Mouse (Mus musculus) forebrain, embryonic 15.5 days (tissue): Measurements from ENCODE around the gene Rgs7. TPM values are rescaled to one million over a fixed set of nuclear protein-coding genes. Genes with fewer than 3 reads are reported as not detected.

Experiments
- ATAC-seq: fragments of 200-750 bp; cut with Nextera tagmentation; replicated peaks from 2 replicates; pipeline ENCODE4 v1.8.0; 2017; ENCODE audit warnings: mild to moderate bottlenecking, moderate TSS enrichment, moderate library complexity
- H3K27ac ChIP-seq: fragments of 300-500 bp; sonication (generic); replicated peaks from 2 replicates; pipeline ENCODE4 v1.5.1; 2015; ENCODE audit warnings: mild to moderate bottlenecking, inconsistent platforms
- H3K27me3 ChIP-seq: fragments of 300-500 bp; sonication (generic); 2 replicates; pipeline ENCODE4 v1.6.1; 2015; ENCODE audit warnings: inconsistent platforms
- H3K36me3 ChIP-seq: fragments of 300-500 bp; sonication (generic); 2 replicates; pipeline ENCODE4 v1.6.1; 2015; ENCODE audit warnings: mild to moderate bottlenecking, inconsistent platforms
- H3K4me1 ChIP-seq: fragments of 300-500 bp; sonication (generic); 2 replicates; pipeline ENCODE4 v1.6.1; 2015; ENCODE audit warnings: inconsistent platforms
- H3K4me2 ChIP-seq: fragments of 300-500 bp; sonication (generic); replicated peaks from 2 replicates; pipeline ENCODE4 v1.6.1; 2015; ENCODE audit warnings: mild to moderate bottlenecking, inconsistent platforms
- H3K4me3 ChIP-seq: fragments of 300-500 bp; sonication (generic); 2 replicates; pipeline ENCODE4 v1.5.1; 2015; ENCODE audit warnings: mild to moderate bottlenecking, inconsistent platforms
- H3K9ac ChIP-seq: fragments of 300-500 bp; sonication (generic); replicated peaks from 2 replicates; pipeline ENCODE4 v1.6.1; 2015; ENCODE audit warnings: mild to moderate bottlenecking, inconsistent platforms
- H3K9me3 ChIP-seq: fragments of 300-500 bp; sonication (generic); 2 replicates; pipeline ENCODE4 v1.6.1; 2016; ENCODE audit warnings: inconsistent platforms
- WGBS: fragments of 180-500 bp; shearing (Covaris S2); methylation state at CpG from one replicate; pipeline ENCODE4 v1.1.7; 2015; ENCODE audit warnings: mixed read lengths; 5-methylcytosine and 5-hydroxymethylcytosine counted together
- polyA plus RNA-seq: library from polyadenylated mRNA; unstranded; fragments of >200 nt; fragmentation: Nextera tagmentation; extraction: Ambion mirVana; gene quantifications from 2 replicates; pipeline ENCODE4 v1.2.1, GENCODE M21; 2015

The Rgs7 gene
- polyA plus RNA-seq, 1 experiment from 2014 or later: 18.9 TPM

- no peaks in the 10 kb centered on the region for H3K9me3 ChIP-seq
- no peaks in the 10 kb centered on the region for H3K27me3 ChIP-seq
- no peak overlapping the region for H3K9ac ChIP-seq
- no peak overlapping the region for H3K27ac ChIP-seq
- H3K4me3 ChIP-seq: no peak overlapping the region
- no peak for ATAC-seq
- 93% methylated on average over 4 of the region's 4 CpGs for WGBS
- H3K36me3 ChIP-seq: no peaks in the 10 kb centered on the region
- H3K4me2 ChIP-seq: no peak overlapping the region
- no peaks in the 10 kb centered on the region for H3K4me1 ChIP-seq
These were observed 293.4 kb downstream of the Rgs7 start for GRCm38 (mm10) chr1:175198881-175199280.

DNA sequence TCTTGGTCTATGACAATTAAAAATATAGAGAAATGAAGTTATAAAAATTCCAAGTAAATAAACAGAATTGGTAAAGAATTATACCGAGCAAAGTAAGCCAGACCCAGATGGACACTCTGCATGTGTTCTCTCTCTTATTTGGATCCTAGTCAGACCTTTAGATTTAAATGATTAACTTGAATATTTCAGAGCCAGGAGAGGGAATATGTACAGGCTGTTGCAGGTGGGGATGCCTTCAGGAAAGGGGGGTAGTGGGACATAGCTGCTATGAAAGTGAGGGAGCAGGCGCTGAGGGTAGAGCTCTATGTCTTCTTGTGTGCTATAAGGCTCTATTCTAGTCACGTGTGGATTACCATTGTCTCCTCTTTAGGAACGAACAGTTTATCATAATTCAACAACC lies 296.5 kb downstream of the Rgs7 start:
- ATAC-seq: no peak
- Histone ChIP-seq H3K27me3 (no peaks in the 10 kb centered on the region), H3K9ac (no peak overlapping the region), H3K9me3 (no peaks in the 10 kb centered on the region), H3K36me3 (no peaks in the 10 kb centered on the region), H3K4me2 (no peak overlapping the region), H3K27ac (no peak overlapping the region), H3K4me1 (no peaks in the 10 kb centered on the region), H3K4me3 (no peak overlapping the region)
- 86% methylated on average over 4 of the region's 4 CpGs for WGBS

DNA sequence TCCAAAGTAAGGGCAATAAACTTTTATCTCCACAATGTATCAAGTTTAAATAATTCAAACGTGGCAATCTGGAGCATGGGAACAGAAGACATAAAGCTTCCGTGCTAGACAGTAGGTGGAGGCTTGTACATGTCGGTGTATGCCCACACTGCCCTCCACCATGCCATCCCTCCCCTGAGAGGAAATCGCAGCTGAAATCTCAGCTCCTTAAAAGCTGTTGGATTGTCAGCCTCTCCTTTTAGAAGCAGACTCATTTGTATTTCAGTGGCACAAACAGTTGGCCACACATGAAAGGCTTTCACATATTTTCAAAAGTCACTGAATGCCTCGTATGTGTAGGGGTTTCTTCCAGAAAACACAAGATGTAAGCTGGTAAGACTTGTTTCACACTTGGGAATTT lies 304.1 kb downstream of the Rgs7 start:
- Histone ChIP-seq H3K4me2 (no peak overlapping the region), H3K27ac (no peak overlapping the region)
- 51% methylated on average over 5 of the region's 5 CpGs for WGBS

GRCm38 (mm10) chr1:175185211-175185610 lies 307.1 kb downstream of the Rgs7 start:
- Histone ChIP-seq H3K27ac (no peak overlapping the region), H3K4me3 (no peak overlapping the region)
- WGBS: 90% methylated on average over 2 of the region's 2 CpGs

More for the DNA sequence above, 304.1 kb downstream of the Rgs7 start:
- Histone ChIP-seq H3K27me3 (no peaks in the 10 kb centered on the region), H3K4me1 (no peaks in the 10 kb centered on the region), H3K36me3 (no peaks in the 10 kb centered on the region), H3K9ac (no peak overlapping the region), H3K4me3 (no peak overlapping the region), H3K9me3 (no peaks in the 10 kb centered on the region)
- no peak for ATAC-seq

DNA sequence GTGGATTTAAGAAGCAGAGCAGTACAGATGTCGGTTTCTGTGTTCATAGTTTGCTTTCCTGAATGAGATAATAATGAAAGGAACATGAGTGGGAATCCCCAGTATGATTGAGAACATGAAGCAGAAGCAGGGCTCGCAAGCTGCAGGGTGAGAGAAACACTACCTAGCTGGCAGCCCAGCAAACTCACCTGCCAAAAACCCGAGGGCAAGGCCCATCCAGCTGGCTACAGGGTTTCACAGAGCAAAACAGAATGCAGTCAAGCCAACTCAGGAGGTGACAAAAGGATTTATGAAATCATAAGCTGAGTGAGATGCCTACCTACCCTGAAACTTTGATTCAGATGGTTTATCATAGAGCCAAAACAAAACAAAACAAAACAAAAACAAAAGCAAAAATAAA lies 307.6 kb downstream of the Rgs7 start:
- no peak overlapping the region for H3K27ac ChIP-seq
- no peaks in the 10 kb centered on the region for H3K4me1 ChIP-seq
- H3K9me3 ChIP-seq: no peaks in the 10 kb centered on the region
- no peaks in the 10 kb centered on the region for H3K27me3 ChIP-seq
- no peak overlapping the region for H3K9ac ChIP-seq
- ATAC-seq: no peak
- 77% methylated on average over 3 of the region's 3 CpGs for WGBS
- no peaks in the 10 kb centered on the region for H3K36me3 ChIP-seq
- no peak overlapping the region for H3K4me3 ChIP-seq
- no peak overlapping the region for H3K4me2 ChIP-seq

More at GRCm38 (mm10) chr1:175185211-175185610, 307.1 kb downstream of the Rgs7 start:
- Histone ChIP-seq H3K9me3 (no peaks in the 10 kb centered on the region), H3K36me3 (no peaks in the 10 kb centered on the region), H3K4me2 (no peak overlapping the region), H3K27me3 (no peaks in the 10 kb centered on the region), H3K4me1 (no peaks in the 10 kb centered on the region), H3K9ac (no peak overlapping the region)
- ATAC-seq: no peak

GRCm38 (mm10) chr1:175178733-175179132 lies 313.6 kb downstream of the Rgs7 start:
- H3K4me1 ChIP-seq: no peaks in the 10 kb centered on the region
- WGBS: 94% methylated on average over 1 of the region's 1 CpGs
- no peak overlapping the region for H3K4me3 ChIP-seq
- H3K27ac ChIP-seq: no peak overlapping the region
- no peaks in the 10 kb centered on the region for H3K27me3 ChIP-seq
- H3K36me3 ChIP-seq: no peaks in the 10 kb centered on the region
- no peak overlapping the region for H3K9ac ChIP-seq
- H3K9me3 ChIP-seq: no peaks in the 10 kb centered on the region
- no peak overlapping the region for H3K4me2 ChIP-seq
- ATAC-seq: no peak

DNA sequence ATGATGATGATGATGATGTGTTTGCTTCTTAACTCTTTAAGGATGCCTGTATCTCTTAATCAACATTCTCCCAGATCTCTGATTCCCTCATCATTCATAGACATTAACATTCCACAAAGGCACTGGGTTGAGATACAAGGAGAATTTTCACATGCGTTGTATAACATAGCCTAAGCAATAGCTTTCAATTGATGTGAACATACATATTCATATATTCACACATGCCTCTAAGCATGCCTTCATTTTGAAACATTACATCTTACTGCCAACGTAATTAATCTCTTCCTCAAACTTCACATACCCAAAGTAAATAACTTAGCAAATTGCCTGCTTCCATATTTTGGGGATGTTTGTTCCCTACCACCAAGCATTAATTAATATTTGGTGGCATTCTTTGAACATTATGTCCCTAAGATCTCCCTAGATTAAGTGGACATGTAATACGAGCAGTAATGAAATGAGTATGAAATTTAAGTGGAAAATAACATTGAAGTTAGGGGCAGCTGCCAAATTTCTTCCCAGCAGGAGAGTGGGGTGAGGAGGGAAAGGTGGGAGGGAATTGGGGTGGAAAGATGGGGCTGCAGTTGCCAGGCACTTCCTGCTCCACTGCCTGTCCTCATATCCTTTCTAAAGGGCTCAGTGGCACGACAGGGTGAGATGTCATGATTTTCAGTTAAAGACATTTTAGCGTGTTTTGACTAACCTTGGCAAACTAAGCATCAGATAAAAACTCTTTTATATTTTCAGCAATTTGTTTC lies 317.2 kb downstream of the Rgs7 start:
- Histone ChIP-seq H3K4me1 (no peaks in the 10 kb centered on the region), H3K4me3 (no peak overlapping the region), H3K27ac (no peak overlapping the region), H3K9ac (no peak overlapping the region), H3K4me2 (no peak overlapping the region), H3K36me3 (no peaks in the 10 kb centered on the region), H3K27me3 (no peaks in the 10 kb centered on the region), H3K9me3 (no peaks in the 10 kb centered on the region)
- ATAC-seq: peak; percentile 80
- 73% methylated on average over 5 of the region's 5 CpGs for WGBS

DNA sequence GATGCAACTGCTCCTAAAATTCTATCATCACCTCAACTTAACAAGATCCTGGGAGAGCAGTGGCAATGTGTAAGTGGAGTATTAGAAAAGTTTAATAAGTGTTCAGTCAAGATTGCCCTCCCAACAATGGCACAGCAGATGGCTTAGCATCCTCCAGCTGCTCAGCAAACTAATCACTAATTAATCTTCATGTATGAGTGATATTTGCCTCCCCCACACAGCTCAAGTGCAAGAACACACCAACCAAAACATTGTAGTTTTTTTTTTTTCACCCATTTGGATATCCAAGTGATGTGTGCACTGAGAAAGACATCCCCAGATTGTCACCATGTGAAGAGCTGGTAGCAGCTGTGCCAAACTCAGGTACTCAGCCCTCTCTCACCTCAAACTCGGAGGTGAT lies 336.8 kb downstream of the Rgs7 start:
- ATAC-seq: 0 out of 2 replicates have a peak, but pooled peaks have one; percentile 11
- Histone ChIP-seq H3K4me1 (no peaks in the 10 kb centered on the region), H3K4me3 (no peak overlapping the region), H3K36me3 (no peaks in the 10 kb centered on the region), H3K4me2 (no peak overlapping the region), H3K9ac (no peak overlapping the region), H3K27ac (no peak overlapping the region), H3K9me3 (no peaks in the 10 kb centered on the region), H3K27me3 (no peaks in the 10 kb centered on the region)
- 65% methylated on average over 1 of the region's 1 CpGs for WGBS

DNA sequence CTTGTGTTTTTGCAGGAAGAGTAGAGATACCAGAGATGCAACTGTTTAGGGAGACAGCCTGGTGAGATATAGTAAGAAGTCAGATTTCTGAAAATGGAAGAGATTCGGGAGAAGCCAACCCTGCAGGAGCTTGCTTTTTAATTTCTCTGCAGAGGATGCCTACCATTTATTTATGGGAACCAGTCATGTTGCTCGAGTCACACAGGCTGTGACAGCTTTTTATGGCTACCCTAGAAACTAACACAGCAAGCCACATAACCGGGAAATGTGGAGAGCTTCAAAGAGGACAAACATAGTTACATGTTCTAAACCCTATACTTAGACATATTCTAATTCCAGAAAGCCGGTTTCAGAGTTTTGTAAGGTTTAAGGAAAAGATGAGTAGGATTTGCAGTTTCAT lies 349.2 kb downstream of the Rgs7 start:
- Histone ChIP-seq H3K9me3 (no peaks in the 10 kb centered on the region), H3K27ac (no peak overlapping the region), H3K9ac (no peak overlapping the region), H3K4me2 (no peak overlapping the region), H3K36me3 (no peaks in the 10 kb centered on the region), H3K4me3 (no peak overlapping the region), H3K4me1 (no peaks in the 10 kb centered on the region), H3K27me3 (no peaks in the 10 kb centered on the region)
- ATAC-seq: no peak
- WGBS: 87% methylated on average over 4 of the region's 4 CpGs

- Histone ChIP-seq H3K4me1 (peaks cover 4% of the 10 kb centered on the region), H3K27me3 (0 out of 2 replicates have a peak, but pooled peaks cover 5% of the 10 kb centered on the region), H3K36me3 (no peaks in the 10 kb centered on the region), H3K4me3 (no peak overlapping the region), H3K4me2 (no peak overlapping the region), H3K9me3 (no peaks in the 10 kb centered on the region), H3K27ac (no peak overlapping the region), H3K9ac (no peak overlapping the region)
- ATAC-seq: peak; percentile 86
- 1% methylated on average over 2 of the region's 2 CpGs for WGBS
These were observed 363.8 kb downstream of the Rgs7 start for GRCm38 (mm10) chr1:175128525-175128924.

GRCm38 (mm10) chr1:175124416-175124815 lies 367.9 kb downstream of the Rgs7 start:
- Histone ChIP-seq H3K4me2 (no peak overlapping the region), H3K36me3 (no peaks in the 10 kb centered on the region), H3K27ac (no peak overlapping the region), H3K9ac (no peak overlapping the region), H3K4me3 (no peak overlapping the region), H3K27me3 (no peaks in the 10 kb centered on the region), H3K9me3 (no peaks in the 10 kb centered on the region), H3K4me1 (peaks cover 4% of the 10 kb centered on the region)
- WGBS: 93% methylated on average over 3 of the region's 3 CpGs
- no peak for ATAC-seq

DNA sequence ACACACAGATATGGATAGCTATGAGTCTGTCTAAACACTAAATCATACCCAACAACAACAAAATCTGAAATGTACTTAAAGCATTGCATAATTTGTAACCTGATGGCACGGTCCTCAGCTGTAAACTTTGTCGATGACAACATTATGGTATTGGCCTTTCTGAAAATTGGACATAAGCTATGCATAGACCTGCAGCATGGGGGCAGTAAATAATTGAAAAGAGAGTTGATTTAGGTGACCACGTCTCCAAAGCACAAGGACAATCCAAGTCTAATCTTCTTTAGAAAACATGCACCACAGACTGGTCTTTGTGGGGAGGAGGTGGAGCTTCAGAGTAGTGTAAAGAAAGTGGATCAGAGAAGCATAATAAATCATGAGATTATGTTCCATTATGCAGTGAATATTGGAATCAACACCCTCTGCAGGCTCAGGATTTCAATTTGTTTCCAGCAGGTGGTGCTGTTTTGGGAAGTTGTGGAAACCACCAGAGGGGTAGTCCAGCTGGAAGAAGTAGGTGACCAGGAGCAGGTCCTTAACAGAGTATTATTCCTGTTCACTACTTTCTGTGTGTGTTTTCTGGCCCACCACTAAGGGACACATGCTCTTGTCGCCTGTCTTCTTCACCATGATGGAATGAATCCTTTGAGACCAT lies 373.3 kb downstream of the Rgs7 start:
- no peak overlapping the region for H3K27ac ChIP-seq
- no peaks in the 10 kb centered on the region for H3K27me3 ChIP-seq
- H3K4me3 ChIP-seq: no peak overlapping the region
- H3K36me3 ChIP-seq: no peaks in the 10 kb centered on the region
- no peaks in the 10 kb centered on the region for H3K4me1 ChIP-seq
- no peak overlapping the region for H3K4me2 ChIP-seq
- H3K9ac ChIP-seq: no peak overlapping the region
- no peak for ATAC-seq
- WGBS: 65% methylated on average over 4 of the region's 4 CpGs
- no peaks in the 10 kb centered on the region for H3K9me3 ChIP-seq
